Mouse (Mus musculus) neural tube, embryonic 11.5 days (tissue): ENCODE measurements around the gene Efna5. TPM values are rescaled to one million over a fixed set of nuclear protein-coding genes. Genes with fewer than 3 reads are reported as not detected.

Experiments
- ATAC-seq: fragments of 200-750 bp; cut with Nextera tagmentation; 2 replicates; pipeline ENCODE4 v1.8.0; 2017; ENCODE audit warnings: moderate number of reproducible peaks, mild to moderate bottlenecking, moderate TSS enrichment, moderate library complexity; ENCODE audit not compliant: insufficient read depth, low FRiP score, low TSS enrichment
- DNase-seq: peaks from one replicate; pipeline ENCODE4 v3.0.0-alpha.2; 2015; ENCODE audit warnings: low spot score
- H3K27ac ChIP-seq: fragments of 300-500 bp; sonication (generic); 2 replicates; pipeline ENCODE4 v1.5.1; 2014; ENCODE audit warnings: low read depth, mild to moderate bottlenecking, low read length
- H3K27me3 ChIP-seq: fragments of 300-500 bp; sonication (generic); 2 replicates; pipeline ENCODE4 v1.6.1; 2014; ENCODE audit warnings: mild to moderate bottlenecking, low read length, mixed read lengths; ENCODE audit not compliant: control insufficient read depth, insufficient read depth
- H3K36me3 ChIP-seq: fragments of 300-500 bp; sonication (generic); 2 replicates; pipeline ENCODE4 v1.6.1; 2014; ENCODE audit warnings: mild to moderate bottlenecking, low read length, moderate library complexity, mixed read lengths; ENCODE audit not compliant: control insufficient read depth, insufficient read depth
- H3K4me1 ChIP-seq: fragments of 300-500 bp; sonication (generic); 2 replicates; pipeline ENCODE4 v1.6.1; 2014; ENCODE audit warnings: low read length, mixed read lengths; ENCODE audit not compliant: control insufficient read depth, insufficient read depth
- H3K4me2 ChIP-seq: fragments of 300-500 bp; sonication (generic); 2 replicates; pipeline ENCODE4 v1.6.1; 2014; ENCODE audit warnings: low read depth, mild to moderate bottlenecking, moderate library complexity
- H3K4me3 ChIP-seq: fragments of 300-500 bp; sonication (generic); 2 replicates; pipeline ENCODE4 v1.5.1; 2014; ENCODE audit warnings: low read depth, low read length
- H3K9ac ChIP-seq: fragments of 300-500 bp; sonication (generic); 2 replicates; pipeline ENCODE4 v1.6.1; 2014; ENCODE audit warnings: mild to moderate bottlenecking, low read length
- H3K9me3 ChIP-seq: fragments of 300-500 bp; sonication (generic); 2 replicates; pipeline ENCODE4 v1.6.1; 2016; ENCODE audit warnings: low read length; ENCODE audit not compliant: control insufficient read depth
- WGBS: fragments of 180-500 bp; shearing (Covaris S2); extraction: QIAGEN DNeasy Blood & Tissue Kit; methylation state at CpG from one replicate; pipeline ENCODE4 v1.1.7; 2014; 5-methylcytosine and 5-hydroxymethylcytosine counted together
- polyA plus RNA-seq: library from polyadenylated mRNA; unstranded; fragments of >200 nt; fragmentation: Nextera tagmentation; extraction: Ambion mirVana; gene quantifications from 2 replicates; pipeline ENCODE4 v1.2.1, GENCODE M21; 2014

The Efna5 gene
- polyA plus RNA-seq, 1 experiment from 2014 or later = 40.1 TPM

GRCm38 (mm10) chr17:62642447-62643145, 238.5 kb downstream of the Efna5 start:
- ATAC-seq (no peak), DNase-seq (no peak)
- Histone ChIP-seq H3K27me3 (no peaks in the 10 kb centered on the region), H3K4me3 (no peak overlapping the region), H3K4me2 (no peak overlapping the region), H3K27ac (no peak overlapping the region), H3K9ac (no peak overlapping the region), H3K36me3 (no peaks in the 10 kb centered on the region), H3K4me1 (no peaks in the 10 kb centered on the region), H3K9me3 (no peaks in the 10 kb centered on the region)
- WGBS = 81% methylated on average over 12 of the region's 12 CpGs

GRCm38 (mm10) chr17:62640654-62641053, 240.5 kb downstream of the Efna5 start:
- Histone ChIP-seq H3K27ac (no peak overlapping the region), H3K27me3 (no peaks in the 10 kb centered on the region), H3K4me3 (no peak overlapping the region), H3K4me1 (no peaks in the 10 kb centered on the region), H3K4me2 (no peak overlapping the region), H3K9me3 (no peaks in the 10 kb centered on the region), H3K36me3 (no peaks in the 10 kb centered on the region), H3K9ac (no peak overlapping the region)
- 84% methylated on average over 6 of the region's 6 CpGs for WGBS
- no peak for DNase-seq
- peak; percentile 31; the same call in 1 of the 2 replicates for ATAC-seq

- no peak overlapping the region for H3K9ac ChIP-seq
- no peak overlapping the region for H3K4me3 ChIP-seq
- H3K4me1 ChIP-seq = no peaks in the 10 kb centered on the region
- no peak overlapping the region for H3K27ac ChIP-seq
- no peak for DNase-seq
- H3K9me3 ChIP-seq = no peaks in the 10 kb centered on the region
- no peak for ATAC-seq
- WGBS = 91% methylated on average over 7 of the region's 7 CpGs
- no peaks in the 10 kb centered on the region for H3K27me3 ChIP-seq
- H3K4me2 ChIP-seq = no peak overlapping the region
- H3K36me3 ChIP-seq = no peaks in the 10 kb centered on the region
Observed at GRCm38 (mm10) chr17:62636896-62637295, 244.2 kb downstream of the Efna5 start.

GRCm38 (mm10) chr17:62634937-62635336, 246.2 kb downstream of the Efna5 start:
- DNase-seq (no peak), ATAC-seq (no peak)
- Histone ChIP-seq H3K9ac (no peak overlapping the region), H3K27me3 (no peaks in the 10 kb centered on the region), H3K9me3 (no peaks in the 10 kb centered on the region), H3K27ac (no peak overlapping the region), H3K4me1 (no peaks in the 10 kb centered on the region), H3K4me2 (no peak overlapping the region), H3K36me3 (no peaks in the 10 kb centered on the region), H3K4me3 (no peak overlapping the region)
- 84% methylated on average over 3 of the region's 3 CpGs for WGBS

- H3K4me2 ChIP-seq = no peak overlapping the region
- no peak overlapping the region for H3K4me3 ChIP-seq
- no peak for ATAC-seq
- H3K4me1 ChIP-seq = peaks cover 13% of the 10 kb centered on the region
- no peak for DNase-seq
- H3K27me3 ChIP-seq = no peaks in the 10 kb centered on the region
- no peak overlapping the region for H3K27ac ChIP-seq
- H3K9ac ChIP-seq = no peak overlapping the region
- H3K36me3 ChIP-seq = no peaks in the 10 kb centered on the region
- H3K9me3 ChIP-seq = no peaks in the 10 kb centered on the region
- WGBS = 76% methylated on average over 1 of the region's 1 CpGs
Observed at GRCm38 (mm10) chr17:62628474-62628873, 252.6 kb downstream of the Efna5 start.

GRCm38 (mm10) chr17:62627508-62627907, 253.6 kb downstream of the Efna5 start:
- 90% methylated on average over 1 of the region's 1 CpGs for WGBS
- no peak overlapping the region for H3K27ac ChIP-seq
- peaks cover 13% of the 10 kb centered on the region for H3K4me1 ChIP-seq

GRCm38 (mm10) chr17:62625646-62626020, 255.5 kb downstream of the Efna5 start:
- DNase-seq (peak; percentile 45), ATAC-seq (no peak)
- peaks cover 13% of the 10 kb centered on the region for H3K4me1 ChIP-seq
- 44% methylated on average over 8 of the region's 8 CpGs for WGBS
- H3K36me3 ChIP-seq = no peaks in the 10 kb centered on the region
- no peaks in the 10 kb centered on the region for H3K27me3 ChIP-seq
- no peaks in the 10 kb centered on the region for H3K9me3 ChIP-seq
- no peak overlapping the region for H3K4me3 ChIP-seq
- H3K27ac ChIP-seq = no peak overlapping the region
- H3K4me2 ChIP-seq = no peak overlapping the region
- H3K9ac ChIP-seq = no peak overlapping the region

More at GRCm38 (mm10) chr17:62627508-62627907, 253.6 kb downstream of the Efna5 start:
- Histone ChIP-seq H3K36me3 (no peaks in the 10 kb centered on the region), H3K4me2 (no peak overlapping the region), H3K9ac (no peak overlapping the region), H3K27me3 (no peaks in the 10 kb centered on the region), H3K4me3 (no peak overlapping the region), H3K9me3 (no peaks in the 10 kb centered on the region)
- ATAC-seq (no peak), DNase-seq (no peak)

GRCm38 (mm10) chr17:62624804-62625645, 256.1 kb downstream of the Efna5 start:
- DNase-seq (no peak), ATAC-seq (no peak; the same call in 1 of the 2 replicates)
- peaks cover 13% of the 10 kb centered on the region for H3K4me1 ChIP-seq
- H3K4me2 ChIP-seq = no peak overlapping the region
- H3K36me3 ChIP-seq = no peaks in the 10 kb centered on the region
- 81% methylated on average over 8 of the region's 8 CpGs for WGBS
- no peak overlapping the region for H3K4me3 ChIP-seq
- H3K9me3 ChIP-seq = no peaks in the 10 kb centered on the region
- no peaks in the 10 kb centered on the region for H3K27me3 ChIP-seq
- no peak overlapping the region for H3K27ac ChIP-seq
- H3K9ac ChIP-seq = no peak overlapping the region

- Histone ChIP-seq H3K36me3 (no peaks in the 10 kb centered on the region), H3K9ac (no peak overlapping the region), H3K4me2 (no peak overlapping the region), H3K9me3 (no peaks in the 10 kb centered on the region), H3K4me3 (no peak overlapping the region), H3K27ac (no peak overlapping the region), H3K27me3 (no peaks in the 10 kb centered on the region), H3K4me1 (peaks cover 13% of the 10 kb centered on the region)
- ATAC-seq (no peak), DNase-seq (no peak)
- WGBS = 86% methylated on average over 3 of the region's 3 CpGs
Observed at GRCm38 (mm10) chr17:62623224-62623623, 257.9 kb downstream of the Efna5 start.
